Mouse (Mus musculus) heart, adult 2 months (tissue): ENCODE results near the gene Iqca. TPM values are rescaled to one million over a fixed set of nuclear protein-coding genes. Genes with fewer than 3 reads are reported as not detected.
A peak's percentile ranks its signal among the peaks of the same experiment; 100 is the strongest.

Experiments used
- DNase-seq, 2 experiments: peaks; one replicate each; pipeline ENCODE4 v3.0.0; 2021
- H3K27ac ChIP-seq: fragments of 200-600 bp; 2 replicates; pipeline ENCODE4 v1.8.1; 2022
- H3K27me3 ChIP-seq: fragments of 200-500 bp; 2 replicates; pipeline ENCODE4 v1.6.1; 2012; ENCODE audit warnings: mild to moderate bottlenecking, low read length, inconsistent platforms, mixed read lengths; ENCODE audit not compliant: control insufficient read depth, insufficient read depth
- H3K36me3 ChIP-seq: fragments of 200-500 bp; 2 replicates; pipeline ENCODE4 v1.6.1; 2012; ENCODE audit warnings: low read length, inconsistent platforms; ENCODE audit not compliant: control insufficient read depth, insufficient read depth
- H3K4me1 ChIP-seq: fragments of 200-500 bp; 2 replicates; pipeline ENCODE4 v1.6.1; 2011; ENCODE audit warnings: low read length; ENCODE audit not compliant: control insufficient read depth, insufficient read depth
- H3K4me3 ChIP-seq: fragments of 200-600 bp; 2 replicates; pipeline ENCODE4 v1.8.1; 2022
- H3K79me2 ChIP-seq: fragments of 200-500 bp; replicated peaks from 2 replicates; pipeline ENCODE4 v1.6.1; 2012; ENCODE audit warnings: mild to moderate bottlenecking, inconsistent platforms, low read length, moderate library complexity, mixed read lengths; ENCODE audit not compliant: control insufficient read depth, insufficient read depth
- H3K9ac ChIP-seq: fragments of 200-500 bp; 2 replicates; pipeline ENCODE4 v1.6.1; 2012; ENCODE audit warnings: low read depth, mild to moderate bottlenecking, control low read depth, inconsistent platforms, low read length, mixed read lengths
- CTCF ChIP-seq: fragments of 200-600 bp; IDR thresholded peaks from 2 replicates; pipeline ENCODE4 v1.8.1; 2022; ENCODE audit warnings: antibody characterized with exemption, mild to moderate bottlenecking, moderate library complexity
- EP300 ChIP-seq: fragments of 200-500 bp; IDR thresholded peaks from 2 replicates; pipeline ENCODE4 v1.6.1; 2011; ENCODE audit warnings: low read depth, low read length, control low read depth; ENCODE audit not compliant: insufficient read depth
- POLR2A ChIP-seq: fragments of 200-500 bp; IDR thresholded peaks from 2 replicates; pipeline ENCODE4 v1.6.1; 2011; ENCODE audit warnings: mild to moderate bottlenecking, low read depth, low read length, control low read depth; ENCODE audit not compliant: insufficient read depth
- WGBS: fragments of 180-500 bp; shearing (Covaris S2); methylation state at CpG from one replicate; pipeline ENCODE4 v1.1.7; 2018; 5-methylcytosine and 5-hydroxymethylcytosine counted together
- intact Hi-C: fragments of 180-260 bp; cut with DNase I; formaldehyde crosslinking; loops from one replicate; pipeline ENCODE4 v1.15.1; 2025
- polyA plus RNA-seq: library from polyadenylated mRNA; depleted of rRNA; stranded (reverse); fragments of >200 nt; gene quantifications from 2 replicates; pipeline ENCODE4 v1.2.3, GENCODE M21; 2012
- total RNA-seq, 2 experiments: library from RNA; stranded (reverse); gene quantifications; 2 replicates each; pipeline ENCODE4 v1.2.3; 2021

Gene Iqca
- total and polyA plus RNA-seq, 3 experiments = 0.43 TPM; not detected in 2

GRCm38 (mm10) chr1:90113655-90114244 is 39.5 kb downstream of the Iqca start:
- intact Hi-C loops = no loop called here
- Histone ChIP-seq H3K4me1 (no peaks in the 10 kb centered on the region), H3K27ac (no peak overlapping the region), H3K79me2 (no peaks in the 10 kb centered on the region), H3K27me3 (no peaks in the 10 kb centered on the region), H3K36me3 (no peaks in the 10 kb centered on the region), H3K4me3 (no peak overlapping the region), H3K9ac (no peak overlapping the region)
- no peak for DNase-seq
- TF ChIP-seq EP300 = no peak
- TF ChIP-seq POLR2A = no peak
- no peak for TF ChIP-seq CTCF
- 88% methylated on average over 6 of the region's 6 CpGs for WGBS

GRCm38 (mm10) chr1:90112669-90113068 is 40.5 kb downstream of the Iqca start:
- no peak for DNase-seq
- H3K79me2 ChIP-seq = no peaks in the 10 kb centered on the region
- H3K27me3 ChIP-seq = no peaks in the 10 kb centered on the region
- H3K36me3 ChIP-seq = no peaks in the 10 kb centered on the region
- no peaks in the 10 kb centered on the region for H3K4me1 ChIP-seq
- H3K27ac ChIP-seq = no peak overlapping the region
- 85% methylated on average over 2 of the region's 2 CpGs for WGBS
- intact Hi-C loops = no loop called here
- H3K4me3 ChIP-seq = no peak overlapping the region
- no peak overlapping the region for H3K9ac ChIP-seq
- TF ChIP-seq EP300 (no peak), POLR2A (no peak), CTCF (no peak)

- no peak for TF ChIP-seq CTCF
- TF ChIP-seq EP300 = no peak
- TF ChIP-seq POLR2A = no peak
- peak in 1 of 2 experiments; percentile 6 for DNase-seq
- no peak overlapping the region for H3K4me3 ChIP-seq
- no peaks in the 10 kb centered on the region for H3K4me1 ChIP-seq
- no peaks in the 10 kb centered on the region for H3K79me2 ChIP-seq
- no peaks in the 10 kb centered on the region for H3K36me3 ChIP-seq
- no peak overlapping the region for H3K27ac ChIP-seq
- no peaks in the 10 kb centered on the region for H3K27me3 ChIP-seq
- H3K9ac ChIP-seq = no peak overlapping the region
- 35% methylated on average over 2 of the region's 2 CpGs for whole genome bisulfite sequencing
- intact Hi-C loops = no loop called here
These were observed 41.9 kb downstream of the Iqca start for GRCm38 (mm10) chr1:90111198-90111839.

DNA sequence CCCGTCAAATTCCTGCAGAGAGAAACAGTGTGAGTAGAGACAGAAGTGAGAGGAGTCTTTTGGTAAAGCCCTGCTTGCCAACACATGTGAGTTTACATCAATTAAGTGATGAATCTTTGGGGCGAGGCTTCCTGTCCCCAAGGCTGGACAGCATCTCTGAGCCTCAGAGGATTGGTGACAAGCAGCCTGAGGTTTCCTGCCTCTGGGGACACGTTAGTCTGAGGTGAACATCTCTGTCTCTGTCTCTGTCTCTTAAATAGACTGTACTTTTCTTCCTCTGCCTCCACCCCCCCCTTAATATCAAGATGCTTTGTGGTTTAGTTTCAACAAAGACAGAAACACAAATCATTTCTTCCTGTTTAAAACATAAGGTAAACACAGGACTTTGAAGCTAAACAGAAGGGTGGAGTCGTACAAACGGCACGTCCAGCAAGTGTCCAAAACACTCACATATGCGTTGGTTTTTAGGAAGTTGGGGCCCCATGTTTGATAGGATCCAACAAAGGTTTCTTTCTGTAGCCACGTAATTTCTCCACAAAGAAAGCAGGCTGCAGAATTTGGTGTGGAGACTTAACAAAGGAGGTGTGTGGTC is 49.2 kb downstream of the Iqca start:
- Histone ChIP-seq H3K36me3 (no peaks in the 10 kb centered on the region), H3K4me1 (no peaks in the 10 kb centered on the region), H3K79me2 (no peaks in the 10 kb centered on the region), H3K4me3 (no peak overlapping the region), H3K27ac (no peak overlapping the region), H3K27me3 (no peaks in the 10 kb centered on the region), H3K9ac (no peak overlapping the region)
- no peak for DNase-seq
- 60% methylated on average over 8 of the region's 8 CpGs for WGBS
- no peak for TF ChIP-seq POLR2A
- intact Hi-C loops = no loop called here

DNA sequence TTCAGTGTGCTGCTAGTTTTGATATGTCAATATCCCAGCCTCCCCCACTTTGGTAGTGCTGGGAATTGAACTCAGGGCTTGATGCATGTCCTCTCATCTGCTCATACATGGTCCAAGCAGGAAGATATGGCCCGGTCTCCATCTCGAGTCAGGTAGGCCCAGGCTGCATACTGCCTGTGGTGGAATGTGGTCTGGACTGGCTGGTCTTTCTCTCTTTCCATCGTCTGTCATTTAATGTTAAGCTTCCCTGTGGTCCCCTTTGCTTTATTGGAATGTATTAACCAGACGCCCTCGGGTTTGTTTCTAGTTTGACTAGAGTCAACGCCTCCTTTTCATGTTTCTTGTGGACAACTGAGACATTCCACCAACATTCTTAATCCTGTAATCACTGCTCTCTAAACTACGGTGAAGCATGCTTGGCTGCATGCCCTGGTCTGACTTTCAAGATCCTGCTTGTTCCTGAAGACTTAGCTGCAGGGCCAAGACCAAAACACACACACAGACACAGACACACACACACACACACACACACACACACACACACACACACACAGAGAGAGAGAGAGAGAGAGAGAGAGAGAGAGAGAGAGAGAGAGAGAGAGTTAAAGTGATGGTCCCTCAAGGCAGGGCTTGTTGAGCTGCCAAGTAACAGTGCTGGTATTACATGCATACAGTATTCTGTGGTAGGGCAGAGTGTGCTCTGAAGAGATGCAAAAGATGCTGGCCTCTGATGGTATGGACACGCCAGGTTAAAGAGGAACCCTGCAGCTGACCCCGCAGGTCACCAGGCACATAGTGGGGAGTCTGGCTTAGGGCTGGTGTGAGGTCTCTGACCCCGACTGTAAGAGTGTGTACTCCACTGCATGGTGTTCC is 52.6 kb downstream of the Iqca start:
- TF ChIP-seq EP300 = no peak
- no peak for DNase-seq
- WGBS = 56% methylated on average over 10 of the region's 10 CpGs
- intact Hi-C loops = no loop called here
- Histone ChIP-seq H3K27me3 (no peaks in the 10 kb centered on the region), H3K4me1 (no peaks in the 10 kb centered on the region), H3K79me2 (no peaks in the 10 kb centered on the region), H3K9ac (no peak overlapping the region), H3K4me3 (no peak overlapping the region), H3K27ac (no peak overlapping the region), H3K36me3 (no peaks in the 10 kb centered on the region)
